Mouse (Mus musculus): ENCODE results near the gene 1700015F17Rik. TPM values are rescaled to one million over a fixed set of nuclear protein-coding genes. Genes with fewer than 3 reads are reported as not detected.

The 1700015F17Rik gene
- not detected in 2 replicates for polyA plus RNA-seq (2016; fragmentation: Nextera tagmentation; extraction: Ambion mirVana)

DNA sequence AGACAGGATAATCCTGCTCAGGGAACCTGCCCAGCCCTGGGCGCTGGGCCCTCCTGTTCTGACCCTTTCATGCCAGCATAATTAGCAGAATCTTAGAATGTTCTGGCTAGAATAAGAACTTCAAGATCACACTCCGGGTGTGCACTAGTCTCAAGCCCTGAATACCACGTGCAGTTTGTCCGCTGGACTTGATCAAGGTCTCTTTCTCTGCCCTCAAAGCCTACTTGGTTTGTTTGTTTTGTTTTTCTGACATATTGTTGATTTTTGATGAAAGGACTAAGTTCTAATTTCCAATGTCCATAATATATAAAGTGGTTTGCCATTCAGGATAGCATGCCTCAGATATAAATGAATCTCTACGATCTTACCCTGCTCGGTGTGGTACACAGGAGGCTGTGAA, at the start of gene 1700015F17Rik:
TSS of gene 1700015F17Rik (minus strand) at position 101 of the 400 bp plus-strand sequence.
- WGBS (ENCODE audit: insufficient replicate concordance), result 73% methylated on average over 6 of the region's 6 CpGs
- Histone ChIP-seq H3K36me3 (no peaks in the 10 kb centered on the region), H3K4me1 (no peaks in the 10 kb centered on the region), H3K27me3 (replicated peaks) (no peaks in the 10 kb centered on the region), H3K9me3 (replicated peaks) (no peaks in the 10 kb centered on the region), H3K27ac (no peak within 1 kb of the TSS), H3K4me3 (no peak within 1 kb of the TSS), H3K4me2 (no peak within 1 kb of the TSS), H3K9ac (no peak within 1 kb of the TSS)
- ATAC-seq, result no peak

DNA sequence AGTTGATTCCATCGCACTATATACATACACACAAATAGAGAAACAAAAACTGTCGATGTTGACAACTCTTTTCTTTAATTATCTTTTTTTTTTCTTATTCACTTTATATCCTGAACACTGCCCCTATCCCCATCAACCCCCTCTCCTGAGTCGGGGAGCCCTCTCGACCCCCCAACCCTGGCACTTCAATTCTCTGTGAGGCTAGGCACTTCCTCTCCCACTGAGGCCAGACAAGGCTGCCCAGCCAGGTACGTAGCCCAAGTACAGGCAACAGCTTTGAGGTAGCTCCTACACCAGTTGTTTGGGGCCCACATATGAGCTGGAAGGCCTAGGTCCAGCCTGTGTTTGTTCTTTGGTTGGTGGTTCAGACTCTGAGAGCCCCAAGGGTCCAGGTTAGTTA, 36.5 kb upstream of the 1700015F17Rik start:
- Histone ChIP-seq H3K9me3 (replicated peaks) (no peaks in the 10 kb centered on the region), H3K27ac (no peak overlapping the region), H3K4me1 (peaks cover 7% of the 10 kb centered on the region; the same call in 1 of the 2 replicates), H3K36me3 (peaks cover 6% of the 10 kb centered on the region; the same call in 1 of the 2 replicates), H3K27me3 (replicated peaks) (no peaks in the 10 kb centered on the region; the same call in none of the 2 replicates), H3K4me3 (no peak overlapping the region), H3K4me2 (no peak overlapping the region), H3K9ac (no peak overlapping the region)
- WGBS (ENCODE audit: insufficient replicate concordance), result 68% methylated on average over 5 of the region's 5 CpGs
- ATAC-seq, result 0 out of 2 replicates have a peak, but pooled peaks have one; percentile 10

DNA sequence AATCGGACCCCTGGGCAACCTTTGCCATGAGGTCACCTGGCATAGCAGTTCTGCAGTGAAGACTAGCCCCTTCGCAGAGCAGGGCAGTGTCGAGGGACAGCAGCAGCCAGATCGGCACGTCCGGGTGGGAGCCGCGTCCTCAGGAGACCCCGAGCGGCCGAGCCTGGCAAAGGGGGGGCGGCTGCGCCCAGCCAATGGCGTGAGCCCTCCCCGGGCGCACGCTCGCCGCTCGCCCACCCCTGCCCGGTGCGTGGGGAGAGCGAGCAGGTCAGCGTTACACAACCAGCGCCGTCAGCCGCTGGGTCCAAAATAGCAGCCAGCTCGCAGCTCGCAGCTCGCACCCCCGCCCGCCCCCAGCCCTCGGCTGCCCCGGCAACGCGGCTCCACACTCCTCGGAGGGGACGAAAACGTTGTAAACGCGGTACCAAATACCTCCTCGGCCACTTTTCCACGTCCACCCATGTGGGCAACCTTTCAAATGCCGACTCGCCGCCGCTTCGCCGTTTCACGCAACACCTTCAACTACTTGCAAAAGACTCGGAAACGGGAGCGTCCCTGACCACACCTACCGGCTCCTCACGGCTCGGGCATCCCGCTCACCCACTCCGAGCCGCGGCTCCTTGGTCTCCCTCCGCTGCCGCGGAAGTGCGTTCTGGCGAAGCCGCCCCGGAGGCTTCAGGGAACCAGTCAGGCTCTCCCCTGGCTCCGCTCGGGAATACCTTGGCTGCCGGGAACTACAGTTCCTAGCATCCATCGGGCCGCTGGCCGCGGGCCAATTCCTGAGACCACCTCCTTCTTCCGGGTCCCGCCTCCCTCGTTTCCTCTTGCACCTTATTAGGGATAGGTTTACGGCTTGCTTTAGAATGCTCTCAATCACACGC, 35.5 kb upstream of the 1700015F17Rik start, which contains the start of gene Cldn12:
TSS of gene Cldn12 (minus strand) at position 763 of the 881 bp plus-strand sequence.
- under 1% methylated on average over 79 of the region's 79 CpGs for WGBS (ENCODE audit: insufficient replicate concordance)
- H3K27ac ChIP-seq, result peak within 1 kb of the TSS; percentile 64
- ATAC-seq, result peak; percentile 82
- peak within 1 kb of the TSS; percentile 69 for H3K4me3 ChIP-seq
- peaks cover 7% of the 10 kb centered on the region; the same call in 1 of the 2 replicates for H3K4me1 ChIP-seq
- no peaks in the 10 kb centered on the region; the same call in none of the 2 replicates for H3K27me3 ChIP-seq (replicated peaks)
- H3K9ac ChIP-seq, result peak within 1 kb of the TSS; percentile 70
- H3K4me2 ChIP-seq, result peak within 1 kb of the TSS; percentile 93
- peaks cover 6% of the 10 kb centered on the region; the same call in 1 of the 2 replicates for H3K36me3 ChIP-seq
- no peaks in the 10 kb centered on the region for H3K9me3 ChIP-seq (replicated peaks)

DNA sequence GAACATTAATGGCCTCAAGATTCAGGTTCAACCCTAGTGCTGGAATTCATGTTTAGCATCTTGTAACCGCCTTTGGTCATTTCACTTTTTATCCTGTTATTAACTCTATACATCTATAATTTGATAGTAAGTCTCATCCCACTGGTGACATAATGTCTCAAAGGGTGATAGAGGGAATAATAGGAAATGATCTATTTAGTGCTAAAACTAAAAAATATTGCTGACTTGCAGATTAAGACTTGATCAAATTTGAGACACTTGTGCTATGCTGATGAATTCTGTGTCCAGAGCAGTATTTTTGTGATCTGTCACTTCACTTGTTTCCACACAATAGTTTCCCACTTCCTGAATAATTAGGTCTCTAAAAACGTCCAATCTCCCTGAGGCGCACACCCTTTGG, 32.5 kb upstream of the 1700015F17Rik start:
- Histone ChIP-seq H3K9ac (no peak overlapping the region), H3K36me3 (peaks cover 10% of the 10 kb centered on the region)

DNA sequence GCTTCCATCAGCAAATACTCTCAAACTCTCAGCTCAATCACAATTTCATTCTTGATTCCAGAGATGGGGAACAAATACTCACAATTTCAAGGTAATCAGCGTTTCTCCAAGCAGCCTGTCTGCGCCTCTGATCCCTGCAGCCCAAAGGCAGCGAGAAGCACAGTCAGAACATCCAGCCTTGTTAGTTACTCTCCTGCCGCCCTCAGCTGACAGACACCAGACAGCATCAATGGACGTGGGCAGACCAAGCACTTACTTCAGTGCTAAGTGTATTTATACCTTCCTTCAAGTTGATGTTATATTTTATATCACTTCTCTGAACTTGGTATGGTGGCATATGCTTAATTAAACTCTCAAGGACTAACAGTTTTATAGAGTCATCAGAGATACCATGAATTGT, 32.0 kb upstream of the 1700015F17Rik start:
- no peak overlapping the region for H3K27ac ChIP-seq
- no peak for ATAC-seq
- 68% methylated on average over 5 of the region's 5 CpGs for WGBS (ENCODE audit: insufficient replicate concordance)
- peaks cover 7% of the 10 kb centered on the region; the same call in 1 of the 2 replicates for H3K4me1 ChIP-seq
- H3K9ac ChIP-seq, result no peak overlapping the region
- H3K4me2 ChIP-seq, result no peak overlapping the region
- H3K4me3 ChIP-seq, result no peak overlapping the region
- no peaks in the 10 kb centered on the region; the same call in 1 of the 2 replicates for H3K27me3 ChIP-seq (replicated peaks)
- peaks cover 10% of the 10 kb centered on the region for H3K36me3 ChIP-seq
- no peaks in the 10 kb centered on the region for H3K9me3 ChIP-seq (replicated peaks)

More for the DNA sequence above, 32.5 kb upstream of the 1700015F17Rik start:
- peaks cover 7% of the 10 kb centered on the region; the same call in 1 of the 2 replicates for H3K4me1 ChIP-seq
- H3K9me3 ChIP-seq (replicated peaks), result no peaks in the 10 kb centered on the region
- H3K4me3 ChIP-seq, result no peak overlapping the region
- H3K27ac ChIP-seq, result no peak overlapping the region
- 69% methylated on average over 3 of the region's 3 CpGs for WGBS (ENCODE audit: insufficient replicate concordance)
- H3K4me2 ChIP-seq, result no peak overlapping the region
- H3K27me3 ChIP-seq (replicated peaks), result no peaks in the 10 kb centered on the region; the same call in 1 of the 2 replicates
- ATAC-seq, result no peak

- Histone ChIP-seq H3K9ac (no peak overlapping the region), H3K27ac (no peak overlapping the region), H3K4me2 (no peak overlapping the region), H3K4me1 (peaks cover 7% of the 10 kb centered on the region; the same call in 1 of the 2 replicates), H3K4me3 (no peak overlapping the region), H3K27me3 (replicated peaks) (no peaks in the 10 kb centered on the region; the same call in 1 of the 2 replicates), H3K9me3 (replicated peaks) (no peaks in the 10 kb centered on the region), H3K36me3 (peaks cover 10% of the 10 kb centered on the region)
- WGBS (ENCODE audit: insufficient replicate concordance), result 80% methylated on average over 10 of the region's 10 CpGs
- no peak for ATAC-seq
Measured at GRCm38 (mm10) chr5:5510304-5510887, 31.5 kb upstream of the 1700015F17Rik start.

- peaks cover 12% of the 10 kb centered on the region for H3K36me3 ChIP-seq
- H3K27me3 ChIP-seq (replicated peaks), result no peaks in the 10 kb centered on the region
- no peaks in the 10 kb centered on the region for H3K9me3 ChIP-seq (replicated peaks)
- ATAC-seq, result no peak; the same call in 1 of the 2 replicates
- H3K27ac ChIP-seq, result no peak overlapping the region
- 64% methylated on average over 10 of the region's 10 CpGs for WGBS (ENCODE audit: insufficient replicate concordance)
- no peak overlapping the region for H3K4me3 ChIP-seq
- H3K4me1 ChIP-seq, result no peaks in the 10 kb centered on the region
- no peak overlapping the region for H3K9ac ChIP-seq
- H3K4me2 ChIP-seq, result no peak overlapping the region
Measured at GRCm38 (mm10) chr5:5508231-5508630, 29.3 kb upstream of the 1700015F17Rik start.

DNA sequence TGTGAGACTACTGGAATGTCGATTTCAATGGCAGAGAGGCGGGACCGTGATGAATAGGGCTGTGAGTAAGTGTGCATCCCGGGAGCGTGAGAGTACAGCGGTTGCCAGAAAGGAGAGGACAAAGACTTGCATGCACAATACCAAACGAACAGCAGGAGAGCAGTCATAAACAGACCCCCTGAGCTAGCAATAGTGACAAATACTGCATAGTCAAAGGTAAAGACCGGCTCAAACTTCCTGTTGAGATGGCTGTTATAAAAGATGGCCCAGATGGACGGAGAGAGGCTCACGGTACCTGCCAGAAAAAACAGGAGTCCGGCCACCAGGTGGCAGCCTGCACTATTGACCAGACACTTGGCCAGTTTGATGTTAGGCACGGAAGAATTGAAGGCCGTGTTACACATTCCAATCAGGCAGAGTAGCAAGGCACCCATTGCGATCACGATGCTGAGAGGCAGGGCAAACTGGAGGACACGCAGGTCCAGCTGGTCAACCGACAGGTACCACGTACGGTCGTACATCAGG, 28.8 kb upstream of the 1700015F17Rik start:
- 61% methylated on average over 20 of the region's 20 CpGs for WGBS (ENCODE audit: insufficient replicate concordance)
- H3K4me2 ChIP-seq, result no peak overlapping the region
- ATAC-seq, result no peak
- no peak overlapping the region for H3K9ac ChIP-seq
- no peaks in the 10 kb centered on the region for H3K4me1 ChIP-seq
- H3K27me3 ChIP-seq (replicated peaks), result no peaks in the 10 kb centered on the region
- H3K4me3 ChIP-seq, result no peak overlapping the region
- no peak overlapping the region for H3K27ac ChIP-seq
- no peaks in the 10 kb centered on the region for H3K9me3 ChIP-seq (replicated peaks)
- H3K36me3 ChIP-seq, result peaks cover 12% of the 10 kb centered on the region

GRCm38 (mm10) chr5:5504456-5504855, 25.5 kb upstream of the 1700015F17Rik start:
- H3K27ac ChIP-seq, result no peak overlapping the region
- H3K27me3 ChIP-seq (replicated peaks), result no peaks in the 10 kb centered on the region
- no peaks in the 10 kb centered on the region for H3K9me3 ChIP-seq (replicated peaks)
- peaks cover 7% of the 10 kb centered on the region; the same call in 1 of the 2 replicates for H3K36me3 ChIP-seq
- H3K4me1 ChIP-seq, result no peaks in the 10 kb centered on the region
- ATAC-seq, result no peak
- 68% methylated on average over 13 of the region's 13 CpGs for WGBS (ENCODE audit: insufficient replicate concordance)
- no peak overlapping the region for H3K4me3 ChIP-seq
- H3K9ac ChIP-seq, result no peak overlapping the region
- H3K4me2 ChIP-seq, result no peak overlapping the region

DNA sequence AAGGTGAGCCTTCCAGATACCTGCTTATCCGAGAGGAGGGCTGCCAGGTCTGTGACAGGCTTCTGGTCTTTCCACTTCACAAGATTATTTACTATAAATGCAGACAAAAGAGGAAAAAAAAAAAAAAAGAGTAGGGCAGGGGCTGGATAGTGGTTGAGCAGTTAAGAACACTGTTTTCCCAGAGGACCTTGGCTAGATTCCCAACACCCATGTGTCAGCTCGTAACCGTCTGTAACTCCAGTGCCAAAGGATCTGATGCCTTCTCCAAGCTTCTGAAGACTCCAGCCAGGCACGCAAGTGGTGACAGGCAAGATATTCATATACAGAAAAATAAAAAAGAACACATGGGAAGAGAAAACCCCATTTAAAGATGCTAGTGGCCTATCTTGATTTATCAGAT, 24.4 kb upstream of the 1700015F17Rik start:
- Histone ChIP-seq H3K36me3 (peaks cover 7% of the 10 kb centered on the region; the same call in 1 of the 2 replicates), H3K9me3 (replicated peaks) (no peaks in the 10 kb centered on the region), H3K4me1 (no peaks in the 10 kb centered on the region), H3K27ac (no peak overlapping the region), H3K27me3 (replicated peaks) (no peaks in the 10 kb centered on the region), H3K4me3 (no peak overlapping the region), H3K4me2 (no peak overlapping the region), H3K9ac (no peak overlapping the region)
- ATAC-seq, result no peak
- WGBS (ENCODE audit: insufficient replicate concordance), result 73% methylated on average over 4 of the region's 4 CpGs

GRCm38 (mm10) chr5:5501583-5501982, 22.6 kb upstream of the 1700015F17Rik start:
- 65% methylated on average over 2 of the region's 2 CpGs for WGBS (ENCODE audit: insufficient replicate concordance)

More at GRCm38 (mm10) chr5:5501583-5501982, 22.6 kb upstream of the 1700015F17Rik start:
- H3K4me2 ChIP-seq, result no peak overlapping the region
- H3K4me3 ChIP-seq, result no peak overlapping the region
- H3K9ac ChIP-seq, result no peak overlapping the region
- H3K4me1 ChIP-seq, result no peaks in the 10 kb centered on the region
- no peaks in the 10 kb centered on the region for H3K27me3 ChIP-seq (replicated peaks)
- H3K27ac ChIP-seq, result no peak overlapping the region
- no peak for ATAC-seq
- H3K36me3 ChIP-seq, result peaks cover 3% of the 10 kb centered on the region; the same call in 1 of the 2 replicates
- no peaks in the 10 kb centered on the region for H3K9me3 ChIP-seq (replicated peaks)
